Mouse (Mus musculus): ENCODE measurements around the gene Myl6.
"Not testable (repeated sequence)": the region's sequence is repeated elsewhere in the genome, so short reads cannot be mapped to it uniquely, and the experiment has no call there.

Gene Myl6

DNA sequence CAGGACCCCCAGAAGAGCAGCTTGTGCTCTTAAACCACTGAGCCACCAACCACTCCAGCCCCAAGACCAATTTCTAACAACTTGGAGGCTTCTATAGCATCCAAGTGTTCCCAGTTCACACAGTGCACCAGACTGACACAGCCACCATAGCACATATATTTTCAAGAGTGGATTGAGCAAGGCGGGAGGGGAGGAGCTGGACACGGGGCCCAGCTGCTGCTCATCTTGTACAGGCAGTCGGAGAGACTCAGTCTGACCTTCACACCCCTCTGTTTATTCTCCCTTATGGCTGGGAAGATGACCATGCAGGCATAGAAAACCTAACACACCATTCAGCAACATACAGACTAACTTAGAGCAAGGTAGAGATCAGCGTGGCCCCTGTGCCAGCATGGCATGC lies 15.9 kb upstream of the Myl6 start:
- DNase-seq (ENCODE audit: low spot score in 2 of 2), result no peak

DNA sequence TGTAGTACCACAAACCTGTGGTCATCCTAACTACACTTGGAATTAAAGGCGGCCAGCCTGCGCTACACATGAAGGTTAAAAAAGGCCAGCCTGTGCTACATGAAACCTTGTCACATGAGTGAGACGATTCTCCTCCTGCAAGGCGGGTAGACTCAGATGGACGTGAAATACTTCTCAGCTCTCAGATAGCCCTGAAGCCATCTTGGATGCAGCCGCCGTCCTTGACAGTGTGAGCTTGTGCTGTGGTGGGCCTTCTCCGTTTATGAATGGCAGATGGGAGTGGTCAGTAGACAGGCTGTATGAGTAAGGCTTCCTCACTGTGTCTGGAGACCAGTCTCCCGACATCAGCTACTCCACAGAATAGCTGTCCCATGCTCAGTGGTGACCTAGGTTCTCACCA lies 15.3 kb upstream of the Myl6 start:
- no peak for DNase-seq (ENCODE audit: low spot score in 2 of 2)

- no peak for DNase-seq (ENCODE audit: low spot score in 2 of 2)
Observed at GRCm38 (mm10) chr10:128508260-128508659, 14.3 kb upstream of the Myl6 start.

DNA sequence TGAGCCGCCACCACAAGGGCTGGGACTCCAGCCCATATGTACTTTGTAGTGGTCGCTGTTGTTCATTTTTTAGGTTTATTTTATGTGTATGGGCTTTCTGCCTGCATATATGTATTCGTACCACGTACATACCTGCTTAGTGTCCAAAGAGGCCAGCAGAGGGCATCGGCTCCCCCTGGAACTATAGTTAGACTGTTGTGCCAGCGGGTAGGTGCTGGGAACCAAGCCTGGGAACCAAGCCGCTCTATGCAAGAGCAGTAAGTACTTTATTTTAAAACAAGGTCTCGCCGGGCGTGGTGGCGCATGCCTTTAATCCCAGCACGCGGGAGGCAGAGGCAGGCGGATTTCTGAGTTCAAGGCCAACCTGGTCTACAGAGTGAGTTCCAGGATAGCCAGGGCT lies 12.0 kb upstream of the Myl6 start:
- no peak for DNase-seq (ENCODE audit: low spot score in 2 of 2)

GRCm38 (mm10) chr10:128505371-128505667 lies 11.4 kb upstream of the Myl6 start:
- peak in 1 of 2 experiments; percentile 49 for DNase-seq (ENCODE audit: low spot score in 2 of 2)

DNA sequence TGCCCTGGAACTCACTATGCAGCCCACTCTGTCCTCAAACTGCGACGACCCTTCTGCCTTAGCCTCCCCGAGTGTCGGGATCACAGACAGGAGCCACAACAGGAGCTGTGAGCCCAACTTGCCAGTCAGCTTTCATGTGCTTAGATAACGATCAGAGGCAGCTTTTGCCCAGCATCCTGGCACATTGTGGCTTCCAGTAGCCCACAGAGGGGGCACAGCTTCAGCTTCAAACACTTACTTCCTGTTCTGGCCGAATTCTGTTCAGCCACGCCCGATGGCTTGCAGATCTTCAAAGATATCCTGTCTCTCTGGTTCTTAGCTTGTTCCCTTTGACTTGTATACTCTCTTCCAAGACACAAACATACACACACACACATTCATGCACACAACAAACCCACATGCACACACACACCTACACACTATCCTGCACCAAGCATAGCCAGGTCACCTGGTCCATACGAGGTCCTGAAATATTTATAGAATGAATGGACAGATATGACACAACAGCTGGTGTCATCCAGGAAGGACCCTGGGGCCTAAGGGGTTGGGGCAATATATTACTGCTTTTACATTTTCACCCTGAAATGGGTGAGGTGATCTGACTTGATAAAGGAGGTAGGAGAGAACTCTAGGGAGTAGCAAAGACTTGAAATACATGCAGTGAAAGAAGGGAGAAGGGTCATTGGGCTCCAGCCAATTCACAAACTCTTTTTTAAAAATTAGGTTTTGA lies 10.9 kb upstream of the Myl6 start:
- peak; percentile 60 to 70 for DNase-seq (ENCODE audit: low spot score in 2 of 2)

- no peak for DNase-seq (ENCODE audit: low spot score in 2 of 2)
Observed at GRCm38 (mm10) chr10:128504012-128504411, 10.1 kb upstream of the Myl6 start.

GRCm38 (mm10) chr10:128503532-128503931 lies 9.6 kb upstream of the Myl6 start:
- DNase-seq (ENCODE audit: low spot score in 2 of 2), result no peak

- no peak for DNase-seq (ENCODE audit: low spot score in 2 of 2)
Observed at GRCm38 (mm10) chr10:128502341-128502740, 8.4 kb upstream of the Myl6 start.

DNA sequence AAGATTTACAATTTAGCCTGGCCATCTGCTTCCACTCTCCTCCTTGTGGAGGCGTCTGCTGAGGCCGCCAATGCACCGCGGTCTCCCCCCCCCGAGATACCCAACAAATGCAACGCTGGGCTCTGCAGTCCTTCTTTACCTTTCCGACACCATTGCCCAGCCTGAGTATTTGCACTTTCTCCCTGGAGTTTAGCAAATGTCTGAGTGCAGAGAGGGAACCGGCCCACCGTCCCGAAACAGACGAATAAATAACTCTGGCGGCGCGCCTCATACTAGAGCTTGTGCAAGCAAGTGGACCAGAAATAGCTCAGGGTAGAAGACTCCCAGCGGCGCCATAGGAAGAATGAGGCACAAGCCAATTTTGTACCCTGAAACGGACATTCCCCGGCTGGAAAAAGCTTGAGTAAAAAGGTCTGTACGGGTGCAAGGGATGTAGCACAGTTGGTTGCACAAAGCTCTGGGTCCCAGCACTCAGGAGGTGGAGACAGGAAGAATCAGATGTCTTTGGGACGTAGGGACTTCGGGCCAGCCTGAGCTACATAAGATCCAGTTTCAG lies 5.2 kb upstream of the Myl6 start:
- peak in 1 of 2 experiments; percentile 44 for DNase-seq (ENCODE audit: low spot score in 2 of 2)

DNA sequence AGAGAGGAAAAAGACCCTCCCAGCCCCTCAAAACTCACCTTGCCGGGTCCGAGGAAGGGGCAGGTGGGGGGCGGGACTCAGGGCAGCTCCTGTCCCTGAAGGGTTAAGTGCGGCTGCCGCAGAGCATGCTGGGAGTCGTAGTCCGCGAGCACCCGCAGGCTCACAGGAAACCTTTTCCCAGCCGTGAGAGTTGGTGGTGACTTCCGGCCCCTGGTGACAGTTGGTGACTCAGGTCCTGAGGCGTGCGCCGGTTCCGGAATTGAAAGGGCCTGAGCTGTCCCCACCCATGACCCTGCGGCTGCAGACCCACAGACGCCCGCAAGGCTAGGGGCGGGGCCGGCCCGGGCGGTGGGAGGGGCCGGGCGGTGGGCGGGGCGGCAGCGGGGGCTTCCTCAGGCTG lies 4.6 kb upstream of the Myl6 start, which contains the start of gene Myl6b:
Gene Myl6b, minus strand, starts transcription at position 96 of the 400 bp plus-strand sequence.
- DNase-seq (ENCODE audit: low spot score in 2 of 2), result peak; percentile 98 to 99

DNA sequence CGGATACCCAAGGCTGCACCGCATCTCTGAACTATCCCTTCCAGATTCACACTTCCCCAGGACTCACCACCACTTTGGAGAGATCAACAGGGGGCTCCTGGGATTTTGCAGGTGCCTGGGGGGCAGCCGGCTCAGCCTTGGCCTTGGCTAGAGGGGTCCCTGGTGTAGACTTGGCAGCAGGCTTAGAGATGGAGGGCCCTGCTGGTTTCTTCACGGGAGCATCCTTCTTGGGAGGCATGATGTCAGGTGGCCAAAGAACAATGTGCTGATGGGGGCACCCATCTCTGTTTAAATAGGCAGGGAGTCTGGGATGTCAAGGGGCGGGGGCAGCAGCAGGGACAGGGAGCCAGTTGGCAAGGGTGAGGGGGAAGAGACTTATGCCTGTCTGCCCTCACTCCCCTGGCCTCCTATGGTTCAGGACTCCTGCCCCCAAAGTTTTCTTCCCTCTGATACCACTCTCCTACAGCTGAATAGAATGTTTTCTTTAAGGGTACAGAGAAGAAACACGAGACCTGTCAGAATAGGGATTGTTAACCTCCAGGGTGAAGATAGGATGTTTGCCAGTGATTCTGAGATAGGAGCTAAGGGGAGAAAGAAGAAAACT lies 3.3 kb upstream of the Myl6 start:
- no peak for DNase-seq (ENCODE audit: low spot score in 2 of 2)

GRCm38 (mm10) chr10:128496509-128497077 lies 2.6 kb upstream of the Myl6 start:
- DNase-seq (ENCODE audit: low spot score in 2 of 2), result no peak

DNA sequence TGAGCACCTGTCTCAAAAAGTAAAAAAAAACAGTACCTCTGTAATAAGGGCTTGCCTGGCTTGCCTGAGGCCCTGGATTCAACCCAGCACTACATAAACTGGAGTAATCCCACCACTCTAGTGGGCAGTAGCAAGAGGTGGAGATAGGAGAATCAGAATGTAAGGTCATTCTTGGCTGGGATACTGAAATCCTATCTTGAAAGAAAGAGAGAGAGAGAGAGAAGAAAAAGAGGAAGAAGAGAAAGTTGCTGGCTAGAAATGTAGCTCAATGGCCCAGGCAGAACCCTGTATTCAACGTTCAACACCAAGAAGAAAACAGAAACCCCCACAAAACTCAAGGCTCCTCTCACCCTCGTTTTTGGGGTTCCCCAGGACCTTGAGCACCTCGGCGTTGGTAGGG lies 2.0 kb upstream of the Myl6 start:
- no peak for DNase-seq (ENCODE audit: low spot score in 2 of 2)

GRCm38 (mm10) chr10:128495270-128495669 lies 1.3 kb upstream of the Myl6 start:
- no peak for DNase-seq (ENCODE audit: low spot score in 2 of 2)

- DNase-seq (ENCODE audit: low spot score in 2 of 2), result no peak
Observed at GRCm38 (mm10) chr10:128494667-128495245, 811 bp upstream of the Myl6 start.

DNA sequence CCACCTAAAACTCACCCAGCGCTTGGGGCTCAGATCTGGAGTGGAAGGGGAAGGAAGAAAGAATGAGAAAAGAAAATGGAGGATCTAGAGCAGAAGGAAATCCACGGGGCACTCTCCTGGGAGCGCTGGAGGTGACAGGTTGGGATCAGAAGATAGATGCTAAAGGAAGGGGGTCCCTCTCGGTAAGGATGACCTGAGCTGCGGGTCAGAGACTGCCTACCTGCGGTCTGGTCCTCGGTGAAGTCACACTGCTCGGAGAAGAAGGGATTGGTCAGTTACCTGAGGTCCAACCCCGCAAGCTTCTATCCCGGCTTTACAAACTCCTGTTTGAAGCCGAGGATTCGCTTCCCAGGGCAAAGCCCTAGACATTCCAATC lies 638 bp downstream of the Myl6 start:
- DNase-seq (ENCODE audit: low spot score in 2 of 2), result no peak

- DNase-seq (ENCODE audit: low spot score in 2 of 2), result peak; percentile 41 to 54
Observed at GRCm38 (mm10) chr10:128492633-128493311, 1.2 kb downstream of the Myl6 start.

DNA sequence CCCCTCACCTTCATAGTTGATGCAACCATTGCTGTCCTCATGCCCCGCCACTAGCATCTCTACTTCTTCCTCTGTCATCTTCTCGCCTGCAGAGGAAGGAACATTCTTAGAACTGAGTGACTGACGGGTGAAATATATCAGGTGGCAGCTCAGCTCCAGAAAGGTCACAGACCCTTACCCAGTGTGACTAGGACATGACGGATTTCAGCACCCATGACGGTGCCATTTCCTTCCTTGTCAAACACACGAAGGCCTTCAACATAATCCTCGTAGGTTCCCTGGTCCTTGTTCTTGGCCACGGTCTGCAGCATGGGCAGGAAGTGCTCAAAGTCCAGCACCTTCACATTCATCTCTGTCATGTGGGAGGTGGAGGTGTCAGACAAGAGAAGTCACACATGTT lies 1.9 kb downstream of the Myl6 start:
- not testable (repeated sequence) for DNase-seq (ENCODE audit: low spot score in 2 of 2)

DNA sequence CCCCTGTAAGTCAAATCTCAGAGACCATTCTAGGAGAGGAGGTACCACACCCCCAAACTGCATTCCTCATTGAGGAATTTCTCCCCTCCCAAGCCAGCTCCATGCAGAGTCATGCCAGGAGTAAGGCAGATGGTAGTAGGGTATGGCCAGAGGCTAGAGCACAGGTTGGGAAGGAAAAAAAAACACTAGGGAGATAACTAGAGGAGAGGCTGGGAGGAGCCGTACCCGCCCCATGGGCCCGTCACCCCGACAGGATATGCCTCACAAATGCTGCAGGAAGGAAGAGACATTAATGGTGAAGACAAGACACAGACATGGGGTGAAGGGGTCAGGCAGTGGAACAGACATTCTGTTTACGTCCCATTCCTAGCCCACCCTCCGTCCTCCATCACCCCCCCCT lies 2.5 kb downstream of the Myl6 start:
- DNase-seq (ENCODE audit: low spot score in 2 of 2), result no peak

DNA sequence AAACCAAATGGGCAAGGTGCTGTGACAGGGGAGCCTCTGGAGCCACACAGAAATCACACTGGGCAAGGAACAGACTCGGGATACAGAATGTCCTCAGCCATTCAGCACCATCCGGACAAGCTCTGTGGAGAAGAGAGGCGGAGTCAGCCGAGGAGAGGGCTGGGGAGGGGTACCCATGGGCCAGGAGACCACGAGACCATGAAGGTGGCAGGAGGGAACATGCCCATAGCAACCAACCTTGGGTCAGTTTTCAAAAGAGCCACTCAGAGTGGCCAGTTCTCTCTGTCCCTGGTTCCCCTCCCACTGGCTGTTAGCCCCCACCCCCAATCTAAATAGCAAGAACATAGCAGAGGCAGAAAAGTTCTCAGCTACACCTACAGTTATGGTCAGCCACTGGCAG lies 3.0 kb downstream of the Myl6 start:
- no peak for DNase-seq (ENCODE audit: low spot score in 2 of 2)

DNA sequence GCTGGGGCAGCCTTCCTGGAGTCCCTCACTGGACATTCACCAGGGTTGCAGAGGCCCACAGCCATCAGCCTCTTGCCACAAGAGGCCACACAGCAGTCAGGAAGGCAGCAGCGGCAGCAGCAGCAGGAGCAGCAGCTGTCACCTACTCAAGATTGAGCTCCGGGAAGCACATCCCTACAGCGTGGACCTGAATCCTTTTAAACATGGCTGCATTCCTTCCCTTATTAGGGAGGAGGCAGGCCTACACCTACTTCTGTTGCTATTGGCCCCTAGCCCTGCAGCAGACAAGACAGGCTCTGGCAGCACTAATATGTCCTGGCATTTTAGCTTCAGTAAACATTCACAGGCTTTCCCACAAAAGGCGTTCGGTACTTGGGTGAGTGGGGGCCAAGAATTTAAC lies 3.7 kb downstream of the Myl6 start:
- no peak for DNase-seq (ENCODE audit: low spot score in 2 of 2)
